12 mouse cellular contexts compared by ENCODE assay signal in the genomic region with DNA sequence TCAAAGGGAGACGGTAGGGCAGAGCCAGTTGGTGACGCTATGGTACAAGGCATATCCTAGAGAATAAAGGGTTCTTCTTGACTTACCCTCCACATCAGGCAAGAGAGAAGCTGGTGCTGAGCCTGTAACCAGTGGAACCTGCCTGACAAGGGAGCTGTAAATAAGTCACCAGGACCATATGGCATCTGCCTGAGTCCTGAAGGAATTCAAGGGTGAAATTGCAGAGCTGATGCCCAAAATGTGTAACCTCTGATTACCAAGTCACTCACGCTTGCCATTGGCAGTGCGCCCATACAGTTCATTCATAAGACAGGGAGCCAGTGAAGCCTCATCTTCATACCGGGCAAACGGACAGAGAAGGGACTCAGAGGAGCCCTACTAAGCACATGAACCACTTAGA. TPM values are rescaled to one million over a fixed set of nuclear protein-coding genes. Genes with fewer than 3 reads are reported as not detected.
DNase-seq lines count a peak whose midpoint lies in the region; ATAC-seq and TF ChIP-seq lines count a peak whose summit lies in the region.
"Had no signal": no experiment of that assay in that cellular context is flagged by ENCODE, and none has a peak within 500 bp of the region (broad histone marks: within the 10 kb centered on the region; RNA-seq: fewer than 3 reads in every experiment).

No protein-coding gene starts in this region.

- WGBS in embryonic facial prominence, embryonic 14.5 days = 76% methylated on average over 6 of the region's 6 CpGs
- 91% methylated on average over 6 of the region's 6 CpGs for WGBS in embryonic facial prominence, embryonic 10.5 days
- 62% methylated on average over 6 of the region's 6 CpGs for WGBS in midbrain, postnatal 0 days
- WGBS in midbrain, embryonic 11.5 days = 94% methylated on average over 6 of the region's 6 CpGs

- no peak overlapping the region for H3K9ac ChIP-seq in embryonic facial prominence, embryonic 14.5 days (ENCODE audit: low read depth, low read length)
- no peak overlapping the region for H3K9ac ChIP-seq in midbrain, postnatal 0 days (replicated peaks; ENCODE audit: low read length, poor library complexity, severe bottlenecking)
- H3K9ac ChIP-seq in midbrain, embryonic 11.5 days (ENCODE audit: low read length) = no peak overlapping the region
- H3K9ac ChIP-seq: limb, embryonic 15.5 days had no signal

- TF ChIP-seq CTCF in midbrain, postnatal 0 days (IDR thresholded peaks at IDR 0.05) = no peak

- H3K27me3 ChIP-seq in embryonic facial prominence, embryonic 14.5 days (replicated peaks; ENCODE audit: control insufficient read depth, insufficient read depth, low read length) = no peaks in the 10 kb centered on the region
- H3K27me3 ChIP-seq in embryonic facial prominence, embryonic 10.5 days (replicated peaks; ENCODE audit: low read depth, poor library complexity, severe bottlenecking) = no peaks in the 10 kb centered on the region
- no peaks in the 10 kb centered on the region for H3K27me3 ChIP-seq in midbrain, postnatal 0 days (ENCODE audit: insufficient read depth, low read length)
- no peaks in the 10 kb centered on the region for H3K27me3 ChIP-seq in midbrain, embryonic 11.5 days (ENCODE audit: control insufficient read depth, insufficient read depth, low read length)
- H3K27me3 ChIP-seq: limb, embryonic 15.5 days had no signal

- H3K27ac ChIP-seq in embryonic facial prominence, embryonic 14.5 days (replicated peaks; ENCODE audit: low read depth, low read length) = no peak overlapping the region
- H3K27ac ChIP-seq in embryonic facial prominence, embryonic 10.5 days (replicated peaks) = no peak overlapping the region
- H3K27ac ChIP-seq in midbrain, postnatal 0 days (ENCODE audit: low read depth, low read length) = no peak overlapping the region
- no peak overlapping the region for H3K27ac ChIP-seq in midbrain, embryonic 11.5 days (ENCODE audit: low read depth, low read length)
- H3K27ac ChIP-seq: limb, embryonic 15.5 days had no signal

- H3K4me3 ChIP-seq in embryonic facial prominence, embryonic 14.5 days (ENCODE audit: low read depth, low read length) = no peak overlapping the region
- no peak overlapping the region for H3K4me3 ChIP-seq in embryonic facial prominence, embryonic 10.5 days
- no peak overlapping the region for H3K4me3 ChIP-seq in midbrain, postnatal 0 days (ENCODE audit: low read depth, low read length)
- H3K4me3 ChIP-seq in midbrain, embryonic 11.5 days (ENCODE audit: low read depth, low read length) = no peak overlapping the region
- H3K4me3 ChIP-seq: limb, embryonic 15.5 days had no signal

- ATAC-seq in embryonic facial prominence, embryonic 14.5 days (ENCODE audit: low read depth) = no peak; the same call in 1 of the 2 replicates
- ATAC-seq in midbrain, postnatal 0 days (ENCODE audit: low FRiP score) = no peak
- ATAC-seq in midbrain, embryonic 11.5 days (ENCODE audit: low FRiP score) = no peak

- DNase-seq in embryonic facial prominence, embryonic 14.5 days (ENCODE audit: low spot score) = peak; percentile 59
- DNase-seq in embryonic facial prominence, embryonic 10.5 days (ENCODE audit: low spot score) = no peak
- DNase-seq in midbrain, postnatal 0 days (ENCODE audit: low spot score) = peak; percentile 89
- no peak for DNase-seq in midbrain, embryonic 11.5 days (ENCODE audit: low spot score, missing footprints)
- peak; percentile 73 for DNase-seq in kidney, adult 11 months
- peak; percentile 74 for DNase-seq in retina, postnatal 1 day
- DNase-seq in thymus, postnatal 25 days = no peak
- DNase-seq in left cerebral cortex, adult 8-10 months (ENCODE audit: low spot score in 2 of 2) = no peak
- DNase-seq: B cell, adult 2 months; thymus, adult 2 months had no signal

- no peaks in the 10 kb centered on the region for H3K9me3 ChIP-seq in embryonic facial prominence, embryonic 14.5 days (ENCODE audit: control insufficient read depth, low read length)
- H3K9me3 ChIP-seq in embryonic facial prominence, embryonic 10.5 days = no peaks in the 10 kb centered on the region
- no peaks in the 10 kb centered on the region for H3K9me3 ChIP-seq in midbrain, postnatal 0 days (ENCODE audit: low read length)
- H3K9me3 ChIP-seq in midbrain, embryonic 11.5 days (ENCODE audit: control insufficient read depth, low read length) = no peaks in the 10 kb centered on the region
- H3K9me3 ChIP-seq: limb, embryonic 15.5 days had no signal

- peaks cover 11% of the 10 kb centered on the region; the same call in 1 of the 2 replicates for H3K4me1 ChIP-seq in embryonic facial prominence, embryonic 14.5 days (ENCODE audit: control insufficient read depth, insufficient read depth, low read length)
- H3K4me1 ChIP-seq in embryonic facial prominence, embryonic 10.5 days = peaks cover 46% of the 10 kb centered on the region
- H3K4me1 ChIP-seq in midbrain, postnatal 0 days (ENCODE audit: insufficient read depth, low read length) = 0 out of 2 replicates have a peak, but pooled peaks cover 3% of the 10 kb centered on the region
- no peaks in the 10 kb centered on the region for H3K4me1 ChIP-seq in midbrain, embryonic 11.5 days (ENCODE audit: control insufficient read depth, insufficient read depth, low read length)

- no peak overlapping the region for H3K4me2 ChIP-seq in embryonic facial prominence, embryonic 14.5 days (ENCODE audit: low read depth, low read length)
- H3K4me2 ChIP-seq in midbrain, postnatal 0 days (ENCODE audit: low read depth, low read length, poor library complexity, severe bottlenecking) = no peak overlapping the region
- H3K4me2 ChIP-seq in midbrain, embryonic 11.5 days = no peak overlapping the region
- H3K4me2 ChIP-seq: heart, embryonic 11.5 days; limb, embryonic 15.5 days had no signal

- H3K36me3 ChIP-seq in embryonic facial prominence, embryonic 14.5 days (ENCODE audit: control insufficient read depth, insufficient read depth, low read length) = no peaks in the 10 kb centered on the region
- no peaks in the 10 kb centered on the region for H3K36me3 ChIP-seq in embryonic facial prominence, embryonic 10.5 days (replicated peaks)
- H3K36me3 ChIP-seq in midbrain, postnatal 0 days (ENCODE audit: insufficient read depth, low read length) = no peaks in the 10 kb centered on the region
- H3K36me3 ChIP-seq in midbrain, embryonic 11.5 days (ENCODE audit: control insufficient read depth, insufficient read depth, low read length) = no peaks in the 10 kb centered on the region
- H3K36me3 ChIP-seq: limb, embryonic 15.5 days had no signal

RNA-seq across cellular contexts. Expression of a gene that starts 37.0 kb away (rescaled TPM):
- 12.2 and 14.3 TPM in 2 replicates for polyA plus RNA-seq in embryonic facial prominence, embryonic 14.5 days (2014; fragmentation: Nextera tagmentation; extraction: Ambion mirVana)
- 12.9 and 14.8 TPM in 2 replicates for polyA plus RNA-seq in embryonic facial prominence, embryonic 10.5 days (2016; fragmentation: Nextera tagmentation; extraction: Ambion mirVana)
- 128 and 156 TPM in 2 replicates for total RNA-seq in midbrain, postnatal 0 days (2014; rRNA removed)
- 18.2 and 23.6 TPM in 2 replicates for polyA plus RNA-seq in midbrain, postnatal 0 days (2015; fragmentation: Nextera tagmentation; extraction: Ambion mirVana)
- polyA plus RNA-seq in midbrain, embryonic 11.5 days (2014; fragmentation: Nextera tagmentation; extraction: Ambion mirVana) = 15.5 and 16.8 TPM in 2 replicates
- 100 to 1,000 TPM; 485 to 551 (median 491) TPM for total RNA-seq in left cerebral cortex, adult 8-10 months (2022)

Comparison
In these comparisons a context has a peak if more than half of its experiments do, and no peak if none do; other contexts are left out.
1. DNase-seq: peak in embryonic facial prominence, embryonic 14.5 days (single experiment), midbrain, postnatal 0 days (single experiment), kidney, adult 11 months (single experiment) and retina, postnatal 1 day (single experiment); none in embryonic facial prominence, embryonic 10.5 days (single experiment), midbrain, embryonic 11.5 days (single experiment), thymus, postnatal 25 days (single experiment) and left cerebral cortex, adult 8-10 months (0 of 2).